Mouse (Mus musculus) lung, adult 2 months (tissue): Measurements from ENCODE around the gene 1500011B03Rik. TPM values are rescaled to one million over a fixed set of nuclear protein-coding genes. Genes with fewer than 3 reads are reported as not detected.

Source experiments
- DNase-seq: peaks from one replicate; pipeline ENCODE4 v3.0.0; 2022
- H3K4me1 ChIP-seq: fragments of 200-500 bp; 2 replicates; pipeline ENCODE4 v1.6.1; 2011; ENCODE audit warnings: low read length; ENCODE audit not compliant: control insufficient read depth, insufficient read depth
- H3K4me3 ChIP-seq: fragments of 200-500 bp; replicated peaks from 2 replicates; pipeline ENCODE3; 2011; ENCODE audit warnings: low read depth, mild to moderate bottlenecking, control low read depth, low read length; ENCODE audit errors: extremely low read depth
- CTCF ChIP-seq: fragments of 200-500 bp; IDR thresholded peaks from 2 replicates; pipeline ENCODE4 v1.5.1; 2011; ENCODE audit warnings: mild to moderate bottlenecking, low read length, control low read depth; ENCODE audit not compliant: insufficient read depth
- POLR2A ChIP-seq: fragments of 200-500 bp; IDR thresholded peaks from 2 replicates; pipeline ENCODE4 v1.6.1; 2011; ENCODE audit warnings: low read depth, mild to moderate bottlenecking, control low read depth, low read length, borderline replicate concordance; ENCODE audit errors: extremely low read depth
- WGBS: fragments of 180-500 bp; shearing (Covaris S2); methylation state at CpG from one replicate; pipeline ENCODE4 v1.1.7; 2018; 5-methylcytosine and 5-hydroxymethylcytosine counted together
- polyA plus RNA-seq: library from polyadenylated mRNA; depleted of rRNA; stranded (reverse); fragments of >200 nt; gene quantifications from 2 replicates; pipeline ENCODE4 v1.2.3, GENCODE M21; 2012

1500011B03Rik gene
- polyA plus RNA-seq, 1 experiment = 26.0 TPM

DNA sequence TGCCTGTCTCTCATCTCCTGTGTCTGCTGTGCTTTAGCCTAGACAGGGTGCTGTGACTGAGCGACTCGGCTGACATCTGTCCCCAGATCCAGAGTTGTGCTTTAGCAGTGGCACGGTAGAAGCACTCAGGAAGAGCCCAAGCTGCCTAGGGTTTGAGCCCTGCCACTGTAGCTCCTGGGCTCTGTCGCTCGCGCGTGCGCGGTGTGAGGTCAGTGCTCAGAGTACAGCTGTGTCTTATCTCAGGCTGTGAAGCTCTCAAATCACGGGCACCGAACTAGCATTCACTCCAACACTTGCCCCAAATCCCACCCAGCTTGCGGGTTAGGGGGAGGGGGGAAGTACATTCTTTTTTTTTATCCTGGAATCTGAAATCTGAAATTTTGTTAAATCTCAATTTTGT is 13.6 kb upstream of the 1500011B03Rik start:
- TF ChIP-seq CTCF (no peak), POLR2A (no peak)
- H3K4me3 ChIP-seq = no peak overlapping the region
- H3K4me1 ChIP-seq = no peaks in the 10 kb centered on the region
- 42% methylated on average over 12 of the region's 12 CpGs for WGBS
- DNase-seq = no peak

DNA sequence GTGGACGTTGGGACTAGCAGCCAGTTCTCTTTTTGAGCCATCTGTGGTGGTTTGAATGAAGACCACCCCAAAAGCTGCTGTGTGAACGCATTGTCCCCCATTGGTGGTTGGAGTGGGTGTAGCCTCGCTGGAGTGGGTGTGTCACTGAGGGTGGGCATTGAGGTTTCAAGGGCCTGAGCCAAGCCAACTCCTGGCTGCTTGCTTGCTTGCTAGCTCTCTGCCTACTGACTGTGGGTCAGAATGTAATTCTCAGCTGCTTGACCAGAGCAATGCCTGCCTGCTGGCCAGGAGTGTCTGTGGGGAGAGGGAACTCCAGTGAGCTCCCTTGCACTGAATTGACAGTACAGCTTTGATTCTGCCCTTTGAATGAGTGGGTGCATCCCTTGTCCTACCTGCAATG is 6.5 kb upstream of the 1500011B03Rik start:
- no peak overlapping the region for H3K4me3 ChIP-seq
- no peak for TF ChIP-seq CTCF
- TF ChIP-seq POLR2A = no peak
- DNase-seq = no peak
- 62% methylated on average over 3 of the region's 3 CpGs for WGBS
- H3K4me1 ChIP-seq = no peaks in the 10 kb centered on the region; the same call in 1 of the 2 replicates

DNA sequence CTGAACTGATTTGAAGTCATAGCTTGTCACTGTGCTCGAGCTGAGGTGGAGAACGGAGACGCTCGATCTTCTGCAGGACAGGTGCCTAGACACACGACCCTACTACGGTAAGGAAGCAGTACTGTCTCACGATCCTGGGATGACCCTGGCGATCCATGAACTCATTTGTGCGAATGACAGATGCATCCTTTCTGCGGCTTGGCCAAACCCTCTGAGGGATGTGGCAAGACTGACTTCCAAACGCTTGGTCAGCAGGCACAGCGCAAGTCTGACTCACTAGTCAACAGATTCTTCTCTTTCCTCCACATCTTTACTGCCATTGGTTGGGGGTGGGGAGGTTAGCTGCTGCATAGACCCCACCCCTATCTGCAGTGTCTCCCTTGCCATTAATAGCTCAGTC is 4.2 kb upstream of the 1500011B03Rik start:
- WGBS = 61% methylated on average over 12 of the region's 12 CpGs
- Histone ChIP-seq H3K4me1 (no peaks in the 10 kb centered on the region; the same call in 1 of the 2 replicates), H3K4me3 (no peak overlapping the region)
- TF ChIP-seq CTCF = no peak
- TF ChIP-seq POLR2A = no peak
- no peak for DNase-seq

DNA sequence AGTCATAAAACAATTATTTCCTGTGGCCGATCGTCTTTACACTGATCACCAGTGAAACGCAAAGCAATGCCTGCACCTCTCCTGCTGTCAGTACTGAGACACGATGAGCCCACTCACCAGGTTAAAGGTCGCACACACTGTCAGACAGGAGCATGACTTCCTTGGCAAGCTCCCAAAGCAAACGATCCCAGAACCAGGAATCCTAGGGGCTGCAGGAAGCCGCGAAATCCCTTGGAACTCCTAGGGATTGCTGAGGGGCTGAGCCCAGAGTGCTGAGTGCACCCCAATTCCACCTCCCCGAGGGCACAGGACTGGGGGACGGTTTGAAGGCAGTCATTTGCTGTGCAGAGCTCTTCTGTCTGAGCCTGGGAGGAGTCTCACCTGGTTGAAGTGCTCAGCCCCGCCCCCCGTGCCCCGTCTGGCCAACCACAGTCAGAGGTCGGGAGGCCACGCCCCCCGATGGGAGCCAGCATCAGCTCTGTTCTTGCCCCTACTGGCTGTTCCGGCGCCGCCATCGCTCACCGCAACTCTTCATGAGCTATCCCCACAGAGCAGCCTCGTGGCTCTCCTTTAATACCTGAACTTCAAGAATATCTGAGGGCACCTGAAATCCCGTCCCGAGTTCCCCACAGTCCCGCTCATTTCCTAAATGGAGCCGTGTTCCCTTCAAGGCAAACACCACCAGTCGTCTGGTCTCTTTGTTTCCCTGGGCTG is 2.9 kb upstream of the 1500011B03Rik start:
- H3K4me1 ChIP-seq = no peaks in the 10 kb centered on the region; the same call in 1 of the 2 replicates
- TF ChIP-seq CTCF (no peak), POLR2A (no peak)
- 7% methylated on average over 27 of the region's 27 CpGs for WGBS
- peak; percentile 53 for DNase-seq
- peak overlapping the region; percentile 36 for H3K4me3 ChIP-seq

DNA sequence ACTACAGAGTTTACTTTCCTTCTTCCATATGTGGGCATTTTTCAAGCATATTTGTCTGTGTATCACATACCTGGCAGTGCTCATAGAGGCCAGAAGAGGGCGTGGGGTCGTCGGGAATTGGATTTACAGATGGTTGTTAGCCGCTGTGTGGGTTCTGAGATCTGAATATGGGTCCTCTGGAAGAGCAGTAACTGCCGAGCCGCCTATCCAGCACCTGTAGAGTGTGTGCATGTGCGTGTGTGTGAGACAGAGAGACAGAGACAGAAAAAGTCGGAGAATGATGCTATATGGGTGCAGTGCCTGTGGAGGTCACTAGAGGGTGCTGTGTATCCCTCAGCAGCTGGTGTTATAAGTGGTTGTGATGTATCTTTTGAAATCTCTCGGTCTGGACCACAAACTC is 929 bp upstream of the 1500011B03Rik start:
- whole genome bisulfite sequencing = 10% methylated on average over 9 of the region's 9 CpGs
- peak; percentile 65 for TF ChIP-seq CTCF
- no peak for TF ChIP-seq POLR2A
- no peaks in the 10 kb centered on the region; the same call in 1 of the 2 replicates for H3K4me1 ChIP-seq
- H3K4me3 ChIP-seq = no peak overlapping the region
- DNase-seq = peak; percentile 43

DNA sequence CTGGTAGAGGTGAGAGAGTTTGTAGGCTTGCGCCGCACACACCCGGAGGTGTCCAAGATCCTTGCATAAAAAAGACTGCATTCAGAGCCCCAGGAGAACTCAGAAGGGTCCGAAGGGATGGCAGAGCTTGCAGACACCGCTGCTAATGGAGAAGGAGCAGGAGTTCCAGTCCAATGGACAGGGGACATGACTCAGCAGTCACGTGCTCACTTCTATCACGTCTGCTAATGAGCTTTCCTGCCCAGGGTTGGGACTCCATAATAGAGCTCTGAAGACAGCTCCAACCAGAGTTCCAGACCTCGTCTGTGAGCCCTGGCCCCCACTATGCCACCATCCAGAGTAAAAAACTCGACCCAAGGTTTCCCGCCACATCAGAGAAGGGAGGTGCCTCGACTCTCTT is 5.1 kb downstream of the 1500011B03Rik start:
- H3K4me3 ChIP-seq = no peak overlapping the region
- 75% methylated on average over 11 of the region's 11 CpGs for WGBS
- no peak for DNase-seq
- TF ChIP-seq POLR2A (no peak), CTCF (no peak)
- H3K4me1 ChIP-seq = no peaks in the 10 kb centered on the region

DNA sequence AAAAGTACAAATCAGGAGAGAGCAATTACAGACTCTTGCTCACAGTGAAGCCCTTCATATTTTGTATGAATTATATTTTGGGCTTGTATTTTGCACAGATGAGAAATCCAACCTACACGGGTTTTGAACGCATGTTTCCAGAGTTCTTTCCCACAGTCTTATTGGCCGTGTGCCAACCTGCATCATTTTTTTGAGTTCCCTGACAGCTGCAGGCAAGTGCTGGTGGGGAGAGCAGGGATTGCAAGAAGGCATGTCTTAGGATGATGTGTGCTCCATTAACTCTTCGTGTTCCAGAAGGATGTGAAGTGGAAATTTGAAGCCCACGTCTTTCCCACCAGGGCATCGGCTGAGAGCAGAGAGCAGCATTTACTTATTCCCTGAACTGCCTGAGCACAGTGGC is 6.7 kb downstream of the 1500011B03Rik start:
- WGBS = 62% methylated on average over 6 of the region's 6 CpGs
- no peaks in the 10 kb centered on the region for H3K4me1 ChIP-seq
- no peak for DNase-seq
- TF ChIP-seq POLR2A = no peak
- TF ChIP-seq CTCF = no peak
- no peak overlapping the region for H3K4me3 ChIP-seq

DNA sequence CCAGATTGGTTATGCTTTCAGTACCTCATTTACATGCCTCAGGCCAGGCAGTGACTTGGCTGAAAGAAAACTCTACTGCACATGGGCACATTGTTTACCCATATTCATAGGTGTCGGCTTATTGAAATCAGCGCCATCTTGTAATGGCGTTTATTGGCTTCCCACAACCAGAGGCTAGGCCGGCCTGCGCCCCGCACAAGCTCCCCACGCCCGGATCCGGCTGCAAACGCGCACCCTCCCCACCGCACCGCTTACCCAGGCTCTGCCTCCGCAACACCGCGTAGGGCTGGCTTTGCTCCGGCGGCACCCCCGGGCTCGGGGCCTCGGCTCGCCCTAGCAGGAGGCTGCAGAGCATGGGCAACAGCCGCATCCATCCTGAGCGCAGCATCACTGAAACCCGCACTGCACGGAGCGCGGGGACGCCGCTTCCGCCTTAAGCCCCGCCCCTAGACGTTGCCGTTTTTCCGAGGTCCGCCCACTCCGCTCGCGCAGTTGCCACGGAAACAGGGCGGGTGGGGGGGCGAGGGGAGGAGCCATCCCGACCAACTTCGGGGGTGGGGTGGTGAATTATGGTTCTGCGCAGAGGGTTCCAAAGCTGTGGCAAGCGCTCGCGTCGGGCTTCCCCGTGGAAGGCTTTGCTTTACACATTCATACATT is 9.6 kb downstream of the 1500011B03Rik start:
- TF ChIP-seq POLR2A (peak; percentile 85; the same call in 1 of the 2 replicates), CTCF (no peak)
- Histone ChIP-seq H3K4me3 (peak overlapping the region; percentile 93), H3K4me1 (no peaks in the 10 kb centered on the region)
- WGBS = under 1% methylated on average over 50 of the region's 50 CpGs
- peak; percentile 72 for DNase-seq

DNA sequence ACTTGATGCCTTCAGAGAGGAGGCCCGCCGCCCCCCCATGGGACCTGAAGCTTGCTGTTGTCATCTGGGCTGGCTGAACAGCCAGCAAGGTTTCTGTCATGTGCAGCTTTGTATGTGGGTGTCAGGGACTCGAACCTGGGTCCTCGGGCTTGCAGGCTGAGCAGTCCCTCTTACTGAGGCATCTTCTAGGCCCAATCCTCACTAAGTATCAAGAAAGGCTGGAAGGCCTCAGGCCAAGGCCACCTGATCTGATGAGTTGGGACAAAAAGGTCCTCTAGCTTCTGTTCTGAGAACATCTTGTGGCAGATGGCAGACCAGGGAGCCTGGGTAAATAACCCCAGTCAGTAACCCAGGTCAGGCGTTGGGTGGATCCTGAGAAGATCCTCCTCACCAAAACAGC is 13.4 kb downstream of the 1500011B03Rik start:
- Histone ChIP-seq H3K4me3 (no peak overlapping the region), H3K4me1 (peaks cover 12% of the 10 kb centered on the region)
- TF ChIP-seq CTCF (no peak), POLR2A (no peak)
- 93% methylated on average over 5 of the region's 5 CpGs for WGBS
- no peak for DNase-seq
